Mouse (Mus musculus) heart, embryonic 11.5 days (tissue): ENCODE results near the gene Cdk2ap1. TPM values are rescaled to one million over a fixed set of nuclear protein-coding genes. Genes with fewer than 3 reads are reported as not detected.
A peak's percentile ranks its signal among the peaks of the same experiment; 100 is the strongest.
"Not testable (repeated sequence)": the region's sequence is repeated elsewhere in the genome, so short reads cannot be mapped to it uniquely, and the experiment has no call there.

ENCODE experiments used
- ATAC-seq: fragments of 200-750 bp; cut with Nextera tagmentation; replicated peaks from 2 replicates; pipeline ENCODE4 v1.8.0; 2017; ENCODE audit warnings: moderate library complexity; ENCODE audit not compliant: insufficient number of reproducible peaks, low FRiP score, low TSS enrichment
- H3K27ac ChIP-seq: fragments of 300-500 bp; sonication (generic); 2 replicates; pipeline ENCODE4 v1.5.1; 2014; ENCODE audit warnings: mild to moderate bottlenecking, low read depth, low read length
- H3K27me3 ChIP-seq: fragments of 300-500 bp; sonication (generic); 2 replicates; pipeline ENCODE4 v1.6.1; 2014; ENCODE audit warnings: mild to moderate bottlenecking, low read length, mixed read lengths; ENCODE audit not compliant: control insufficient read depth, insufficient read depth
- H3K36me3 ChIP-seq: fragments of 300-500 bp; sonication (generic); 2 replicates; pipeline ENCODE4 v1.6.1; 2014; ENCODE audit warnings: mild to moderate bottlenecking, low read length, moderate library complexity, mixed read lengths; ENCODE audit not compliant: control insufficient read depth, insufficient read depth
- H3K4me1 ChIP-seq: fragments of 300-500 bp; sonication (generic); 2 replicates; pipeline ENCODE4 v1.6.1; 2014; ENCODE audit warnings: low read length; ENCODE audit not compliant: control insufficient read depth, insufficient read depth
- H3K4me2 ChIP-seq: fragments of 300-500 bp; sonication (generic); 2 replicates; pipeline ENCODE4 v1.6.1; 2014; ENCODE audit warnings: mild to moderate bottlenecking, moderate library complexity
- H3K4me3 ChIP-seq: fragments of 300-500 bp; sonication (generic); 2 replicates; pipeline ENCODE4 v1.5.1; 2014; ENCODE audit warnings: low read depth, low read length
- H3K9ac ChIP-seq: fragments of 300-500 bp; sonication (generic); 2 replicates; pipeline ENCODE4 v1.6.1; 2014; ENCODE audit warnings: mild to moderate bottlenecking, low read depth, low read length, moderate library complexity
- H3K9me3 ChIP-seq: fragments of 300-500 bp; sonication (generic); replicated peaks from 2 replicates; pipeline ENCODE4 v1.6.1; 2016; ENCODE audit warnings: low read length; ENCODE audit not compliant: control insufficient read depth
- WGBS: fragments of 180-500 bp; shearing (Covaris S2); extraction: QIAGEN DNeasy Blood & Tissue Kit; methylation state at CpG from one replicate; pipeline ENCODE4 v1.1.7; 2014; ENCODE audit not compliant: insufficient replicate concordance; 5-methylcytosine and 5-hydroxymethylcytosine counted together
- polyA plus RNA-seq: library from polyadenylated mRNA; unstranded; fragments of >200 nt; fragmentation: Nextera tagmentation; extraction: Ambion mirVana; gene quantifications from 2 replicates; pipeline ENCODE4 v1.2.1, GENCODE M21; 2014

Gene Cdk2ap1
- polyA plus RNA-seq, 1 experiment from 2014 or later = 96.8 TPM

GRCm38 (mm10) chr5:124341753-124342339, 21.0 kb downstream of the Cdk2ap1 start:
- ATAC-seq, H3K9ac ChIP-seq, H3K9me3 ChIP-seq, H3K4me3 ChIP-seq, H3K27me3 ChIP-seq, H3K27ac ChIP-seq, H3K4me2 ChIP-seq: not testable (repeated sequence)
- 59% methylated on average over 6 of the region's 6 CpGs for WGBS
- H3K4me1 ChIP-seq = peaks cover 23% of the 10 kb centered on the region
- H3K36me3 ChIP-seq = peaks cover 16% of the 10 kb centered on the region

DNA sequence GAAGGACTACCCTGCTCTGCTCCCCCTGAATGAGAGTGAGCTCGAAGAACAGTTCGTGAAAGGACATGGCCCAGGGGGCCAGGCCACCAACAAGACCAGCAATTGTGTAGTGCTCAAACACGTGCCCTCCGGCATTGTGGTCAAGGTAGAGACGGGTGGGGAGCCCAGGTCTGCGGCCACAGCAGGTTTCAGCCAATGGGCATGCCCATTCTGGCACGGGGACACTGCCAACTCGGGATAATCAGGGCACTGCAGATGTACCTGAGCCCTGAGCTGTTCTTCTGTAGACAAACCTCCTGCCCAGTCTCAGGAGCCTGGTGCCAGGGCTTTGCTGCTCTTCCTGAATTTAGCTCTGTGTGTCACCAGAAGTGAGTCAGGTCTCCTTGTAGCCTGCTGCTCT, 24.1 kb downstream of the Cdk2ap1 start:
- no peak overlapping the region for H3K4me3 ChIP-seq
- ATAC-seq = no peak
- peaks cover 33% of the 10 kb centered on the region for H3K4me1 ChIP-seq
- H3K27me3 ChIP-seq = no peaks in the 10 kb centered on the region
- no peak overlapping the region for H3K27ac ChIP-seq
- no peaks in the 10 kb centered on the region for H3K9me3 ChIP-seq
- WGBS = 89% methylated on average over 8 of the region's 8 CpGs
- no peak overlapping the region for H3K4me2 ChIP-seq
- no peaks in the 10 kb centered on the region for H3K36me3 ChIP-seq
- no peak overlapping the region for H3K9ac ChIP-seq

DNA sequence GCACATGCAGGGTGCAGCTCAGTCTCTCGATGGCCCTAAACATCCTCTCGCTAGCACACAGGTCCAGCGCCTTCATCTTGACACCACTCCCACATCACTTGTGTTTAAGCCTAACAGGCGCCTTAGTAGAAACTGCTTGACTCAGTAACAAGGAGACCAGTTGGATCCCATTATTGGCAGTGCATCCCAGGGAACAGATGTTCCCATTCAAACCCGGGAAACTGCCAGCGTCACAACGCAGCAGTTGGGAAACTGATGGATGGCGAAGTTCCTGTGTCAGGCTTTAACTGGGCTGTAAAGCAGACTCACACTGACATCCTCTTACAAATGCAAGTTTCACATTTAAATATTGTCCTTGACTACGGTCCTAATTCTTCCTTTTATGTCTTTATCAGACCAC, 25.0 kb downstream of the Cdk2ap1 start:
- no peak for ATAC-seq
- Histone ChIP-seq H3K4me3 (no peak overlapping the region), H3K4me1 (peaks cover 39% of the 10 kb centered on the region), H3K36me3 (no peaks in the 10 kb centered on the region), H3K27me3 (no peaks in the 10 kb centered on the region), H3K27ac (no peak overlapping the region), H3K9ac (no peak overlapping the region), H3K4me2 (no peak overlapping the region), H3K9me3 (no peaks in the 10 kb centered on the region)
- 63% methylated on average over 9 of the region's 9 CpGs for WGBS

- H3K27me3 ChIP-seq = no peaks in the 10 kb centered on the region
- no peak overlapping the region for H3K9ac ChIP-seq
- no peak overlapping the region for H3K27ac ChIP-seq
- ATAC-seq = no peak
- H3K4me3 ChIP-seq = no peak overlapping the region
- no peaks in the 10 kb centered on the region for H3K9me3 ChIP-seq
- H3K36me3 ChIP-seq = no peaks in the 10 kb centered on the region
- peaks cover 39% of the 10 kb centered on the region for H3K4me1 ChIP-seq
- no peak overlapping the region for H3K4me2 ChIP-seq
- WGBS = 65% methylated on average over 9 of the region's 9 CpGs
Measured at GRCm38 (mm10) chr5:124337103-124337502, 25.8 kb downstream of the Cdk2ap1 start.

GRCm38 (mm10) chr5:124334392-124334791, 28.5 kb downstream of the Cdk2ap1 start:
- peak overlapping the region; percentile 78 for H3K27ac ChIP-seq
- no peaks in the 10 kb centered on the region for H3K36me3 ChIP-seq

DNA sequence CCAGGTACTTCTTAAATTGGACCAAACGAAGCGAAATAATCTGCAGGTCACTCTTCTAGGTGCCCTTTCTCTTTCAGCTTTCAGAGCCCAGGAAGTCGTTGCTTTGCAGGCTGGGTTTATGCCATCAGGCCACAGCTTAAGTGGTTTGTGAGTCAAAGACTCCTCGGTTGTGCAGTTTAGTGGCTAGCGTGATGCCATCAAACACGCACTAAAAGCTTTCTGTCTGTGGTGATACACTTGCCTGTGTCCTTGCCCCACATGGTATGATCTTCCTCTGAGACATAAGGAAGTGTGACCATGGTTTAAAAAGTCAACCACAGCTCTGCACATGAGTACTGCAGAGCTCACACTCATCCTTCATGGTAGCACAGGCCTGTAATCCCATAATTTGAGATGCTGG, 32.8 kb downstream of the Cdk2ap1 start:
- no peak for ATAC-seq
- Histone ChIP-seq H3K27me3 (no peaks in the 10 kb centered on the region), H3K9ac (no peak overlapping the region), H3K9me3 (no peaks in the 10 kb centered on the region), H3K4me3 (no peak overlapping the region), H3K36me3 (no peaks in the 10 kb centered on the region), H3K4me2 (no peak overlapping the region), H3K4me1 (peaks cover 21% of the 10 kb centered on the region), H3K27ac (no peak overlapping the region)
- WGBS = 85% methylated on average over 6 of the region's 6 CpGs

More at GRCm38 (mm10) chr5:124334392-124334791, 28.5 kb downstream of the Cdk2ap1 start:
- H3K4me2 ChIP-seq = 0 out of 2 replicates have a peak overlapping the region, but pooled peaks have one; percentile 2
- 19% methylated on average over 6 of the region's 6 CpGs for WGBS
- H3K9ac ChIP-seq = peak overlapping the region; percentile 29; the same call in 1 of the 2 replicates
- H3K4me1 ChIP-seq = peaks cover 32% of the 10 kb centered on the region
- no peaks in the 10 kb centered on the region for H3K9me3 ChIP-seq
- H3K27me3 ChIP-seq = no peaks in the 10 kb centered on the region
- no peak overlapping the region for H3K4me3 ChIP-seq
- peak; percentile 65 for ATAC-seq

- Histone ChIP-seq H3K4me1 (peaks cover 9% of the 10 kb centered on the region), H3K36me3 (no peaks in the 10 kb centered on the region), H3K4me3 (peak within 1 kb of the TSS; percentile 57), H3K9ac (peak within 1 kb of the TSS; percentile 86), H3K27ac (peak within 1 kb of the TSS; percentile 85), H3K27me3 (no peaks in the 10 kb centered on the region), H3K4me2 (peak within 1 kb of the TSS; percentile 89), H3K9me3 (no peaks in the 10 kb centered on the region)
- ATAC-seq = peak; percentile 97
- WGBS = under 1% methylated on average over 71 of the region's 72 CpGs
Measured at GRCm38 (mm10) chr5:124327510-124328364, 35.1 kb downstream of the Cdk2ap1 start, which contains the start of the genes Mphosph9 and 2810006K23Rik. TSS of gene Mphosph9 (minus strand) at chr5:124327972. TSS of gene 2810006K23Rik (plus strand) at chr5:124328089.

DNA sequence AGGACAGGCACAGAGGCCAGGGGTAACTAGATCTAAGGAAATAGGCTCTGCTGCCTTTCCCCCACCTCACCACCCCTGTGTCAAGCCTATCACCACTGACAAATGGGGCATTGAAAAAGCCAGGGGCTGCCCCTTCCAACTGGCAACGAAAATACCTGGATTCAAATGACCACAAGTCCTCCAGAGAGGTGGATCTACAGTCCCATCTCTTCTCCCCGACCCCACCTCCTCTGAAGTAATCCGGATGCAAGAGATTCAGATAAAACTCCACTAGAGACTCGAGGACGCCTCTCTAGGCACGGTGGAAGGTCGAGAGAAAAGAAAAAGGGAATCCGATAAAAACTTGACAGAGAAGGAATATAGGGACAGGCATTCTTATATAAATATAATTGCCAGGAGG, 36.1 kb downstream of the Cdk2ap1 start:
- no peaks in the 10 kb centered on the region for H3K36me3 ChIP-seq
- H3K4me1 ChIP-seq = peaks cover 9% of the 10 kb centered on the region
- peak overlapping the region; percentile 85; the same call in 1 of the 2 replicates for H3K27ac ChIP-seq
- H3K4me2 ChIP-seq = peak overlapping the region; percentile 61
- under 1% methylated on average over 8 of the region's 8 CpGs for WGBS
- H3K9me3 ChIP-seq = no peaks in the 10 kb centered on the region
- H3K4me3 ChIP-seq = peak overlapping the region; percentile 57
- no peaks in the 10 kb centered on the region for H3K27me3 ChIP-seq
- H3K9ac ChIP-seq = peak overlapping the region; percentile 73
- ATAC-seq = no peak
